ENCODE assay signal across 7 mouse cellular contexts in the genomic region with DNA sequence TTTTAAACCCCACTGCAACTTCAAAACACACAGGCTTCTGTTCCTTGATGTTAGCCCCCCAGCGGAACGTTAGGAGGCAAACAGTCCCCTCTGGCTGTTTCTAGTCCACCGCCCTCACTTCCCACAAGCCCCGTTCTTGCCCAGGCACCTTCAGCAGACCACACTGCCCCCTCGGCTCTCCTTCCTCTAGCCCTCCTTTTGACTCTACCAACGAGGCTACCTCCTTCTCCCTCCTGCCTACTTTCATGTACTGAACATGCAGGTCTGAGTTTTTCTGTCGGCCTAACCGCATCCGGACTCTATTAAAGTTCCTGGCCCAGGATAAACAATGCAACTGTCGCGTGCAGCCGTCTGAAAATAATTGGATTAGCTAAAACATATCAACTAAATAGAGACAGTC. TPM values are rescaled to one million over a fixed set of nuclear protein-coding genes. Genes with fewer than 3 reads are reported as not detected.
DNase-seq lines count a peak whose midpoint lies in the region; ATAC-seq and TF ChIP-seq lines count a peak whose summit lies in the region.

No protein-coding gene starts in this region.

- no peaks in the 10 kb centered on the region for H3K9me3 ChIP-seq in lung, embryonic 14.5 days (ENCODE audit: low read depth, low read length)
- no peaks in the 10 kb centered on the region for H3K9me3 ChIP-seq in embryonic facial prominence, embryonic 14.5 days (ENCODE audit: control insufficient read depth, low read length)
- no peaks in the 10 kb centered on the region for H3K9me3 ChIP-seq in limb, embryonic 14.5 days (ENCODE audit: control insufficient read depth, low read length)

- no peaks in the 10 kb centered on the region for H3K36me3 ChIP-seq in lung, embryonic 14.5 days (ENCODE audit: insufficient read depth)
- H3K36me3 ChIP-seq in embryonic facial prominence, embryonic 14.5 days (ENCODE audit: control insufficient read depth, insufficient read depth, low read length) = no peaks in the 10 kb centered on the region; the same call in 1 of the 2 replicates
- no peaks in the 10 kb centered on the region for H3K36me3 ChIP-seq in limb, embryonic 14.5 days (ENCODE audit: control insufficient read depth, insufficient read depth, low read length)

- no peaks in the 10 kb centered on the region for H3K4me1 ChIP-seq in lung, embryonic 14.5 days (ENCODE audit: insufficient read depth)
- 0 out of 2 replicates have a peak, but pooled peaks cover 7% of the 10 kb centered on the region for H3K4me1 ChIP-seq in embryonic facial prominence, embryonic 14.5 days (ENCODE audit: control insufficient read depth, insufficient read depth, low read length)
- H3K4me1 ChIP-seq in limb, embryonic 14.5 days (ENCODE audit: control insufficient read depth, insufficient read depth, low read length) = no peaks in the 10 kb centered on the region; the same call in 1 of the 2 replicates

- TF ChIP-seq CTCF in lung, embryonic 14.5 days (IDR thresholded peaks at IDR 0.05; ENCODE audit: low read depth) = 0 out of 2 replicates have a peak, but pooled peaks have one; percentile 2

- no peak for TF ChIP-seq POLR2A in limb, embryonic 14.5 days (IDR thresholded peaks at IDR 0.05; ENCODE audit: borderline replicate concordance, extremely low read depth, insufficient read depth, insufficient read length)

- H3K4me2 ChIP-seq in lung, embryonic 14.5 days = no peak overlapping the region
- peak overlapping the region; percentile 44 for H3K4me2 ChIP-seq in embryonic facial prominence, embryonic 14.5 days (ENCODE audit: low read depth, low read length)
- H3K4me2 ChIP-seq in limb, embryonic 14.5 days (replicated peaks; ENCODE audit: low read depth, low read length, severe bottlenecking) = 0 out of 2 replicates have a peak overlapping the region, but pooled peaks have one; percentile 14

- ATAC-seq in lung, embryonic 14.5 days (ENCODE audit: insufficient read depth) = no peak
- no peak for ATAC-seq in embryonic facial prominence, embryonic 14.5 days (ENCODE audit: low read depth)
- no peak for ATAC-seq in limb, embryonic 14.5 days (ENCODE audit: low FRiP score, low read depth)

- no peak for DNase-seq in lung, embryonic 14.5 days
- DNase-seq in lung, postnatal 4 days = no peak
- no peak for DNase-seq in embryonic facial prominence, embryonic 14.5 days (ENCODE audit: low spot score)
- no peak for DNase-seq in limb, embryonic 14.5 days (ENCODE audit: low spot score)
- peak; percentile 49 for DNase-seq in thymus, postnatal 25 days
- DNase-seq in cerebellum, adult 8-10 months = no peak
- no peak for DNase-seq in ovary, postnatal 14 days (ENCODE audit: low spot score)

- H3K4me3 ChIP-seq in lung, embryonic 14.5 days (ENCODE audit: low read depth, low read length) = no peak overlapping the region
- peak overlapping the region; percentile 48 for H3K4me3 ChIP-seq in embryonic facial prominence, embryonic 14.5 days (ENCODE audit: low read depth, low read length)
- no peak overlapping the region for H3K4me3 ChIP-seq in limb, embryonic 14.5 days (replicated peaks; ENCODE audit: low read length)

- 21% methylated on average over 12 of the region's 12 CpGs for WGBS in lung, embryonic 14.5 days
- WGBS in embryonic facial prominence, embryonic 14.5 days = 10% methylated on average over 12 of the region's 12 CpGs
- 6% methylated on average over 12 of the region's 12 CpGs for WGBS in limb, embryonic 14.5 days

- H3K27ac ChIP-seq in lung, embryonic 14.5 days (ENCODE audit: low read depth) = no peak overlapping the region
- H3K27ac ChIP-seq in embryonic facial prominence, embryonic 14.5 days (replicated peaks; ENCODE audit: low read depth, low read length) = no peak overlapping the region
- no peak overlapping the region for H3K27ac ChIP-seq in limb, embryonic 14.5 days (replicated peaks; ENCODE audit: low read depth, low read length)

- H3K9ac ChIP-seq in lung, embryonic 14.5 days = no peak overlapping the region
- H3K9ac ChIP-seq in embryonic facial prominence, embryonic 14.5 days (ENCODE audit: low read depth, low read length) = peak overlapping the region; percentile 45; the same call in 1 of the 2 replicates
- no peak overlapping the region for H3K9ac ChIP-seq in limb, embryonic 14.5 days (ENCODE audit: low read depth, low read length, severe bottlenecking)

- peaks cover 64% of the 10 kb centered on the region for H3K27me3 ChIP-seq in lung, embryonic 14.5 days (ENCODE audit: insufficient read depth, low read length)
- peaks cover 54% of the 10 kb centered on the region for H3K27me3 ChIP-seq in embryonic facial prominence, embryonic 14.5 days (replicated peaks; ENCODE audit: control insufficient read depth, insufficient read depth, low read length)
- H3K27me3 ChIP-seq in limb, embryonic 14.5 days (ENCODE audit: control insufficient read depth, insufficient read depth, low read length) = peaks cover 84% of the 10 kb centered on the region

RNA-seq across cellular contexts. Expression of a gene that starts 8.4 kb away (rescaled TPM):
- not detected in 2 replicates for polyA plus RNA-seq in lung, embryonic 14.5 days (2014; fragmentation: Nextera tagmentation; extraction: Ambion mirVana)
- polyA plus RNA-seq in embryonic facial prominence, embryonic 14.5 days (2014; fragmentation: Nextera tagmentation; extraction: Ambion mirVana) = 0.29 and 0.34 TPM in 2 replicates
- polyA plus RNA-seq in limb, embryonic 14.5 days (2012; rRNA removed) = 0.38 and 0.64 TPM in 2 replicates
- polyA plus RNA-seq in limb, embryonic 14.5 days (2014; fragmentation: Nextera tagmentation; extraction: Ambion mirVana) = not detected in 2 replicates

RNA-seq across cellular contexts. Expression of a gene that starts 16.7 kb away (rescaled TPM):
- not detected in 2 replicates for polyA plus RNA-seq in lung, embryonic 14.5 days (2014; fragmentation: Nextera tagmentation; extraction: Ambion mirVana)
- 0.97 TPM in 1 of 2 replicates, not detected in the other for polyA plus RNA-seq in embryonic facial prominence, embryonic 14.5 days (2014; fragmentation: Nextera tagmentation; extraction: Ambion mirVana)
- polyA plus RNA-seq in limb, embryonic 14.5 days (2012; rRNA removed) = not detected in 2 replicates
- polyA plus RNA-seq in limb, embryonic 14.5 days (2014; fragmentation: Nextera tagmentation; extraction: Ambion mirVana) = not detected in 2 replicates

RNA-seq across cellular contexts. Expression of a gene that starts 17.2 kb away (rescaled TPM):
- polyA plus RNA-seq in lung, embryonic 14.5 days (2014; fragmentation: Nextera tagmentation; extraction: Ambion mirVana) = 2.9 and 3.4 TPM in 2 replicates
- polyA plus RNA-seq in embryonic facial prominence, embryonic 14.5 days (2014; fragmentation: Nextera tagmentation; extraction: Ambion mirVana) = 15.7 and 23.1 TPM in 2 replicates
- polyA plus RNA-seq in limb, embryonic 14.5 days (2012; rRNA removed) = 6.4 and 6.9 TPM in 2 replicates
- 27.0 and 29.4 TPM in 2 replicates for polyA plus RNA-seq in limb, embryonic 14.5 days (2014; fragmentation: Nextera tagmentation; extraction: Ambion mirVana)
